Mouse (Mus musculus) heart, embryonic 16.5 days (tissue): ENCODE results near the gene Prkn. TPM values are rescaled to one million over a fixed set of nuclear protein-coding genes. Genes with fewer than 3 reads are reported as not detected.

Experiments used
- ATAC-seq: fragments of 200-750 bp; cut with Nextera tagmentation; replicated peaks from 2 replicates; pipeline ENCODE4 v1.8.0; 2017; ENCODE audit warnings: moderate number of reproducible peaks; ENCODE audit not compliant: insufficient read depth, low FRiP score; ENCODE audit errors: extremely low read depth
- H3K27ac ChIP-seq: fragments of 300-500 bp; sonication (generic); 2 replicates; pipeline ENCODE4 v1.5.1; 2014; ENCODE audit warnings: mild to moderate bottlenecking, low read length, control low read depth, moderate library complexity
- H3K27me3 ChIP-seq: fragments of 300-500 bp; sonication (generic); 2 replicates; pipeline ENCODE4 v1.6.1; 2014; ENCODE audit warnings: low read length, mixed read lengths; ENCODE audit not compliant: control insufficient read depth, insufficient read depth
- H3K36me3 ChIP-seq: fragments of 300-500 bp; sonication (generic); 2 replicates; pipeline ENCODE4 v1.6.1; 2014; ENCODE audit not compliant: control insufficient read depth, insufficient read depth
- H3K4me1 ChIP-seq: fragments of 300-500 bp; sonication (generic); 2 replicates; pipeline ENCODE4 v1.6.1; 2014; ENCODE audit warnings: low read length, mixed read lengths; ENCODE audit not compliant: control insufficient read depth, insufficient read depth
- H3K4me2 ChIP-seq: fragments of 300-500 bp; sonication (generic); 2 replicates; pipeline ENCODE4 v1.6.1; 2014; ENCODE audit warnings: low read depth, mild to moderate bottlenecking, control low read depth, low read length
- H3K4me3 ChIP-seq: fragments of 300-500 bp; sonication (generic); 2 replicates; pipeline ENCODE4 v1.5.1; 2014; ENCODE audit warnings: mild to moderate bottlenecking, control low read depth, low read length
- H3K9ac ChIP-seq: fragments of 300-500 bp; sonication (generic); 2 replicates; pipeline ENCODE4 v1.6.1; 2014; ENCODE audit warnings: low read length, control low read depth
- H3K9me3 ChIP-seq: fragments of 300-500 bp; sonication (generic); replicated peaks from 2 replicates; pipeline ENCODE4 v1.6.1; 2016; ENCODE audit warnings: low read length; ENCODE audit not compliant: control insufficient read depth
- WGBS: fragments of 180-500 bp; shearing (Covaris S2); extraction: QIAGEN DNeasy Blood & Tissue Kit; methylation state at CpG from one replicate; pipeline ENCODE4 v1.1.7; 2014; 5-methylcytosine and 5-hydroxymethylcytosine counted together
- polyA plus RNA-seq: library from polyadenylated mRNA; unstranded; fragments of >200 nt; fragmentation: Nextera tagmentation; extraction: Ambion mirVana; gene quantifications from 2 replicates; pipeline ENCODE4 v1.2.1, GENCODE M21; 2015

The Prkn gene
- polyA plus RNA-seq, 1 experiment from 2014 or later = 2.4 TPM

- H3K4me1 ChIP-seq = no peaks in the 10 kb centered on the region
- no peak overlapping the region for H3K4me3 ChIP-seq
- no peak for ATAC-seq
- H3K36me3 ChIP-seq = no peaks in the 10 kb centered on the region
- no peaks in the 10 kb centered on the region for H3K27me3 ChIP-seq
- 90% methylated on average over 7 of the region's 7 CpGs for WGBS
- no peak overlapping the region for H3K27ac ChIP-seq
- peaks cover 3% of the 10 kb centered on the region; the same call in 1 of the 2 replicates for H3K9me3 ChIP-seq
- H3K4me2 ChIP-seq = no peak overlapping the region
- no peak overlapping the region for H3K9ac ChIP-seq
Observed at GRCm38 (mm10) chr17:12063533-12063932, 1223.3 kb downstream of the Prkn start.

- no peak for ATAC-seq
- Histone ChIP-seq H3K9me3 (0 out of 2 replicates have a peak, but pooled peaks cover under 1% of the 10 kb centered on the region), H3K27ac (no peak overlapping the region), H3K36me3 (no peaks in the 10 kb centered on the region), H3K4me1 (no peaks in the 10 kb centered on the region), H3K27me3 (no peaks in the 10 kb centered on the region), H3K4me3 (no peak overlapping the region), H3K9ac (no peak overlapping the region), H3K4me2 (no peak overlapping the region)
- WGBS = 74% methylated on average over 10 of the region's 10 CpGs
Observed at GRCm38 (mm10) chr17:12066054-12066453, 1225.9 kb downstream of the Prkn start.

- Histone ChIP-seq H3K4me3 (no peak overlapping the region), H3K27ac (no peak overlapping the region), H3K4me2 (no peak overlapping the region), H3K36me3 (no peaks in the 10 kb centered on the region), H3K9ac (no peak overlapping the region), H3K4me1 (no peaks in the 10 kb centered on the region), H3K27me3 (no peaks in the 10 kb centered on the region), H3K9me3 (no peaks in the 10 kb centered on the region)
- no peak for ATAC-seq
- WGBS = 61% methylated on average over 2 of the region's 2 CpGs
Observed at GRCm38 (mm10) chr17:12076816-12077215, 1236.6 kb downstream of the Prkn start.

GRCm38 (mm10) chr17:12080656-12081495, 1240.7 kb downstream of the Prkn start:
- no peaks in the 10 kb centered on the region for H3K4me1 ChIP-seq
- H3K4me2 ChIP-seq = no peak overlapping the region
- no peaks in the 10 kb centered on the region for H3K36me3 ChIP-seq
- H3K9ac ChIP-seq = no peak overlapping the region
- H3K9me3 ChIP-seq = no peaks in the 10 kb centered on the region
- no peaks in the 10 kb centered on the region for H3K27me3 ChIP-seq
- no peak overlapping the region for H3K4me3 ChIP-seq
- 42% methylated on average over 20 of the region's 20 CpGs for WGBS
- ATAC-seq = no peak
- no peak overlapping the region for H3K27ac ChIP-seq

GRCm38 (mm10) chr17:12082201-12082600, 1242.0 kb downstream of the Prkn start:
- WGBS = 65% methylated on average over 5 of the region's 5 CpGs
- no peak overlapping the region for H3K4me3 ChIP-seq
- H3K36me3 ChIP-seq = no peaks in the 10 kb centered on the region
- H3K9me3 ChIP-seq = no peaks in the 10 kb centered on the region
- no peaks in the 10 kb centered on the region for H3K27me3 ChIP-seq
- no peaks in the 10 kb centered on the region for H3K4me1 ChIP-seq
- no peak overlapping the region for H3K27ac ChIP-seq
- no peak overlapping the region for H3K9ac ChIP-seq
- no peak for ATAC-seq
- H3K4me2 ChIP-seq = no peak overlapping the region

- Histone ChIP-seq H3K36me3 (no peaks in the 10 kb centered on the region), H3K4me2 (no peak overlapping the region), H3K9me3 (no peaks in the 10 kb centered on the region), H3K4me3 (no peak overlapping the region), H3K9ac (no peak overlapping the region), H3K4me1 (no peaks in the 10 kb centered on the region), H3K27ac (no peak overlapping the region), H3K27me3 (no peaks in the 10 kb centered on the region)
- ATAC-seq = no peak
- WGBS = 53% methylated on average over 5 of the region's 5 CpGs
Observed at GRCm38 (mm10) chr17:12090261-12090927, 1250.2 kb downstream of the Prkn start.

GRCm38 (mm10) chr17:12092901-12093564, 1252.8 kb downstream of the Prkn start:
- Histone ChIP-seq H3K9me3 (no peaks in the 10 kb centered on the region), H3K27me3 (no peaks in the 10 kb centered on the region), H3K4me1 (no peaks in the 10 kb centered on the region), H3K4me2 (no peak overlapping the region), H3K4me3 (no peak overlapping the region), H3K9ac (no peak overlapping the region), H3K36me3 (no peaks in the 10 kb centered on the region), H3K27ac (no peak overlapping the region)
- ATAC-seq = no peak
- WGBS = 71% methylated on average over 6 of the region's 6 CpGs

- no peak overlapping the region for H3K9ac ChIP-seq
- no peak for ATAC-seq
- no peak overlapping the region for H3K4me3 ChIP-seq
- H3K27ac ChIP-seq = no peak overlapping the region
- H3K27me3 ChIP-seq = no peaks in the 10 kb centered on the region
- WGBS = 86% methylated on average over 1 of the region's 1 CpGs
- no peaks in the 10 kb centered on the region for H3K4me1 ChIP-seq
- no peak overlapping the region for H3K4me2 ChIP-seq
- no peaks in the 10 kb centered on the region for H3K36me3 ChIP-seq
- H3K9me3 ChIP-seq = no peaks in the 10 kb centered on the region
Observed at GRCm38 (mm10) chr17:12094016-12094415, 1253.8 kb downstream of the Prkn start.
